Mouse (Mus musculus): ENCODE data around the gene Slc9a3r1.

DNA sequence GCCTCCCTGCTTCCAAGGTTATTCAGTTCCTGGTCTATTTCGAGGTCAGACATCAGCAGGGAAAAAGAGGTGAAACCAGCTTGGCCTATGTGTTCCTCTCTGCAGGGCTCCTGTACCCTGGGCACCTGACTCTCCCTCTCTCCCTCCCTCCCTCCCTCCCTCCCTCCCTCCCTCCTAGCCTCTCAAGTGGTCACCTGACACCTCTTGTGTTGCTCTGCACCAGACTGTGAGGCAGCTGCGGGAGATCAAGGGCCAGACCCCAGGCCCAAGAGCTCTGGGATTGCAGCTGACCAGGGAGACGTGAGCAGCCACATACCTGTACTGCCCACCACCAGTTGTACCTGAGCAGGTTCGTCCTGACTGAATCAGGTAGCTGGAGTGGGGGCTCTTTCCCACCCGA lies 52.0 kb downstream of the Slc9a3r1 start:
- TF ChIP-seq CTCF (IDR thresholded peaks at IDR 0.05; ENCODE audit: borderline replicate concordance, extremely low read depth, insufficient read depth, insufficient read length) (no peak), POLR2A (IDR thresholded peaks at IDR 0.05; ENCODE audit: borderline replicate concordance, extremely low read depth, insufficient read depth, insufficient read length, poor library complexity, severe bottlenecking) (no peak)
